Mouse (Mus musculus): ENCODE results near the gene Tnik.

The Tnik gene

GRCm38 (mm10) chr3:28617008-28617627 lies 354.1 kb downstream of the Tnik start:
- no peak for DNase-seq (ENCODE audit: low read depth, low spot score)

- DNase-seq (ENCODE audit: low read depth, low spot score), result no peak
Measured at GRCm38 (mm10) chr3:28621792-28622191, 358.8 kb downstream of the Tnik start.

- no peak for DNase-seq (ENCODE audit: low read depth, low spot score)
Measured at GRCm38 (mm10) chr3:28626816-28627215, 363.8 kb downstream of the Tnik start.

- no peak for DNase-seq (ENCODE audit: low read depth, low spot score)
Measured at GRCm38 (mm10) chr3:28636778-28637177, 373.8 kb downstream of the Tnik start.

DNA sequence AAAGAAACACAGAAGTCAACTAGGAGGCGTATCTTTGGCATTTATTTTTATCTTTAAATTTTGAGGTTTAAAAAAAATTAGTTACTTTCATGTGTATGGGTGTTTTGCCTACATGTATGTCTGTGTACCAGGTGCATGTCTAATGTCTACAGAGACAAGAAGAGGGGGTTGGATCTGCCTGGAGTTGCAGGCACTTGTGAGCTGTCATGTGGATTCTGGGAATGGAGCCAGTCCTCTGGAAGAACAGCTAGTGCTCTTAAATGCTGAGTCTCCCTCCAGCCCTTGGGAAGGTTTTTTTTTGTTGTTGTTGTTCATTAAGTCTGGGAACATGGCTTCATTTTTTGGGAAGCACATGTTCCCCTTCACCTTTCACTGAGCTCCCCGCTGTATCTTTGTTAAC lies 375.9 kb downstream of the Tnik start:
- no peak for DNase-seq (ENCODE audit: low read depth, low spot score)

DNA sequence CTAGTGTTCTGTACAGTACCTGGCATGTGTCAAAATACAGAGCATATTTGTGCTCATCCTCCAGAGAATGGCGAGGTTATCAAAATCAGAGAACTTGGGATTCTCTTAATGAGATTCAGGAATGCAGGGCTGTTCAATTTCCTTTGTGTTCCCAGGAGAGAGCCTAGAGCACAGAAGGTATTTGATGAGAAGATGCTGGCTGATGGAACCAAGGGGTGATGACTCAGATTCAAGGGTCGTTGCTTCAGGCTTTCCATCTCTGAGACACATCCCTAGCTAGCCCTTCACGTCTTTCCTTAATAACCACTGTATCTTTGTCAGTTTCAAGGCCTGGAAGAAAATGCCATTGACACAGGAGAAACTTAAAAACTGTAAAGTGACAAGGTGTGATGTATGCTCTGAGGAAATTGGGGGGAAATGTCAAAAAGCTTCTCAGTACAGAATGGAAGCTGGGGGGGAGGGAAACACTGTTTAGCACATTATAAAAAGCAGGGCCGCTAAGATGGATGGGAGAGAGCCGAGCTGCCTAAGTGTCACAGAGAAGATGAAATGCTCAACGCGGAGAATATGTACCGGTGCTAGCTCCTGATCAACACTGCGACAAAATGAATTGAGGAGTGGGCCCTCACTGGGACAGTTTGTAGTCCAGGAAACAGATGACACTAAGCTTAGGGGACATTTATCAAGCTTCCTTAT lies 380.4 kb downstream of the Tnik start:
- no peak for DNase-seq (ENCODE audit: low read depth, low spot score)

GRCm38 (mm10) chr3:28652574-28652973 lies 389.6 kb downstream of the Tnik start:
- no peak for DNase-seq (ENCODE audit: low read depth, low spot score)

DNA sequence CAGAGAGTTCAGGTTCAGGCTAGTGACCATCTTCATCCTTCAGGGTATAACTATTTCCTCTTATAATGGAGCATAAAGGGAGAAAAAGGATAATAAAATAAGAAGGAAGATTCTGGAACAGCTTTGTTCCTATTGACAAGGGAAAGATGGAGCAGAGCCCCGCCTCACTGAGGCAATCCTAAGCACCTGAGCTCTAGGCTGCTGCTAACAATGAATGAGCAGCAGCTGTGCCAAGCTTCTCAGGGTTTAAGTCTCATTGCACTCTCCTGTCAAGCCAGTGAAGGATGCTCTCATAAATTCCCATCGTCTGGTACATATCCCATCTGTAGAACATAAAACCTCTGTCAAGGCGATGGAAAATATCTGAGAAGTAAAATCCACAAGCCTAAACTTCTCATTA lies 390.0 kb downstream of the Tnik start:
- DNase-seq (ENCODE audit: low read depth, low spot score), result no peak

GRCm38 (mm10) chr3:28654740-28655139 lies 391.7 kb downstream of the Tnik start:
- no peak for DNase-seq (ENCODE audit: low read depth, low spot score)

GRCm38 (mm10) chr3:28658349-28658748 lies 395.3 kb downstream of the Tnik start:
- DNase-seq (ENCODE audit: low read depth, low spot score), result no peak

- DNase-seq (ENCODE audit: low read depth, low spot score), result no peak
Measured at GRCm38 (mm10) chr3:28680851-28681250, 417.8 kb downstream of the Tnik start.

- no peak for DNase-seq (ENCODE audit: low read depth, low spot score)
Measured at GRCm38 (mm10) chr3:28681866-28682265, 418.9 kb downstream of the Tnik start.

DNA sequence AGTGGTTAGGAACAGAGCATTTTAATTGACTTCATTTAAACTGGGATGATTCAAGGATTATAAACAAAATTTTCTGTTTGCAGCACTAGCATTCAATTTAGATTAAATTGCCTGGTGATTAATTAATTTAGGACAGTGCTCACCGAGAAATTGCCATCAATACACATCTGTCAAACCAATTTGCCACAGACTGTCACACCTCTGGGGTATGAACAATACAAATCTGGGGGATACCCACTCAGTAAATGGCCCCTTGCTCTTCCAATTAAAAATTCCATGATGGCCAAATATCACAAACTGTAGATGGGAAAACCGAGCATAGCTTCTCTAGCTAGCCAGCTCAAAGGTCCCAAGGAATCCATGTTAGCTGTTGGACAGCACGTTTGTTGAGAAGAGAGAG lies 419.4 kb downstream of the Tnik start:
- DNase-seq (ENCODE audit: low read depth, low spot score), result no peak

- DNase-seq (ENCODE audit: low read depth, low spot score), result no peak
Measured at GRCm38 (mm10) chr3:28685510-28685909, 422.5 kb downstream of the Tnik start.

DNA sequence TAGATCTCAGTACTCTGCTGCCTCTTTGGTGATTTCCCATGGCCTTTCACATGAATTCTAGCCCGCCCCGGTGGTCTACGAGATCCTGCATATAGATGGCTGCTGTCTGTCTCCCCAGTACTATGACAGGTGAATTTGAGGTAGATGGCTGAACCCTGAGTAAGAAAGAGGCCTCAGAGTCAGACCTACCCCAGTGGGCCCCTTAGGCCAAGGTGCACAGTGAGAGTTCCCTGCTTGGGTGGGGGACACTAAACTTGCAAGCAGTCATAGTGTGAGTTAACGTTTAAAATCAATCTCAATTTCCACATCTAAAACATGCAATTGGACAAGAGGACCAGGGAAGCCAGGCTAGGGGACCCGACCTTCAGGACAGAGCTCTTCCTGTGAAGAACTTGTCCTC lies 431.8 kb downstream of the Tnik start:
- no peak for DNase-seq (ENCODE audit: low read depth, low spot score)

GRCm38 (mm10) chr3:28695608-28696007 lies 432.6 kb downstream of the Tnik start:
- DNase-seq (ENCODE audit: low read depth, low spot score), result no peak

DNA sequence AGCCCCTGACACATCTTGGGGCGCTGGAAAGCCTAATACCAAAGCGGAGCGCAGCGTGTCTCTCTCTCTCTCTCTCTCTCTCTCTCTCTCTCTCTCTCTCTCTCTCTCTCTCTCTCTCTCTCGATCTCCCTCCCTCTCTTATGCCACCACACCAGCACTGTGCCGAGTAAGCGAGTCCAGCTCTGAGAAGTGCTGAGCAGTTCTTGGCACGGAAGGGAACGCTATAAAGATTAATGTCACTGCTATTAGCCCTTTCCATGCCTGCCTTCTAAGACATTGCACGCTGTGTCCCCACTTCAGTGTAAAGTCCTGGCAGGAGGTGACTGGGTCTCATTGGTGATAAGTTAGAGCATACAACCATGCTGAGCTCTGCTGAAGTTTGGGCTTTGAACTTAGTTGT lies 433.1 kb downstream of the Tnik start:
- no peak for DNase-seq (ENCODE audit: low read depth, low spot score)

DNA sequence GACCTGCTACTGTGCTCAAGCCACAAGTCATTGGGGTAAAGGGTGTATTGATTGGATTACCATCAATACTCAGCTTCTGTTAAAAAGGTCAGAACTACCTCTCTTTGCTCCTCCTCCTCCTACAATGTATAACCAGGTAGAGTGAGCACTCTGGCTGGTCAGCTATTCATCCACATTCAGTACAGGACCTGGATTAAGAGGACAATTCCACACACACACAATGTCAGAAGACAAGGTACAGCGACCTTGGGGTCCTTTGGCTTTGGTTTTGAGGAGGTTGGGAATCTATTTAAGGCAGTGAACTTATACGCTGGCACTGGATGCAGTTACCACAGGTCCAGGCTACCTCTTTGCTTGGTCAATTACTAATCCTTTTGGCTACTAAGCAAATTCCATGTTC lies 434.8 kb downstream of the Tnik start, which contains the start of gene Slc2a2:
Slc2a2 (plus strand) TSS at position 107 of the 400 bp plus-strand sequence.
- DNase-seq (ENCODE audit: low read depth, low spot score), result no peak

DNA sequence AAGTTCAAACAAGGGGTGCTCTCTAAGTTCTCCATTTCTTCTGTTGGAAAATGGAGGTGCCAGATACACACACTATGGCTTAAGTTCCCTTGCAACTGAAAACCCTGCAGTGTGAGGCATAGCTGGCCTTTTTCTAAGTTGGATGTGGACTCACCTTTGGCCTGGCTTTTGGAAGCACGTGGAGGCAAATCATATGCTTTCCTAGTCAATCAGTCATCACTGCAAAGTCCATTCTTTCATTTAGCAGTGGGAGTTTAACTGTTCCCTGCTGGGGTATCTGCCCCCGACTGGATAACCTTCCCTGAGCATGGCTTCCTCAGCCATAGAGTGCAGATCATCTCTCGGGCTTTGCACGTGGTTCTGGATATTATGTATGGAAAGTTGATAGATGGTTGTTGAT lies 436.6 kb downstream of the Tnik start:
- DNase-seq (ENCODE audit: low read depth, low spot score), result no peak

- no peak for DNase-seq (ENCODE audit: low read depth, low spot score)
Measured at GRCm38 (mm10) chr3:28705522-28706137, 442.6 kb downstream of the Tnik start.

- no peak for DNase-seq (ENCODE audit: low read depth, low spot score)
Measured at GRCm38 (mm10) chr3:28706736-28707135, 443.7 kb downstream of the Tnik start.

GRCm38 (mm10) chr3:28709740-28710139 lies 446.7 kb downstream of the Tnik start:
- peak; percentile 43 for DNase-seq (ENCODE audit: low read depth, low spot score)

Data from A20 (cell line).